Mouse (Mus musculus) hindbrain, embryonic 13.5 days (tissue): ENCODE data around the gene Rbms3. TPM values are rescaled to one million over a fixed set of nuclear protein-coding genes. Genes with fewer than 3 reads are reported as not detected.

ENCODE experiments used
- ATAC-seq: fragments of 200-750 bp; cut with Nextera tagmentation; 2 replicates; pipeline ENCODE4 v1.8.0; 2017; ENCODE audit warnings: moderate TSS enrichment; ENCODE audit not compliant: low FRiP score
- H3K27ac ChIP-seq: fragments of 300-500 bp; sonication (generic); 2 replicates; pipeline ENCODE4 v1.5.1; 2015; ENCODE audit warnings: inconsistent platforms, mild to moderate bottlenecking, moderate library complexity
- H3K27me3 ChIP-seq: fragments of 300-500 bp; sonication (generic); 2 replicates; pipeline ENCODE4 v1.6.1; 2015; ENCODE audit warnings: mild to moderate bottlenecking, inconsistent platforms
- H3K36me3 ChIP-seq: fragments of 300-500 bp; sonication (generic); 2 replicates; pipeline ENCODE4 v1.6.1; 2015; ENCODE audit warnings: mild to moderate bottlenecking, inconsistent platforms
- H3K4me1 ChIP-seq: fragments of 300-500 bp; sonication (generic); replicated peaks from 2 replicates; pipeline ENCODE4 v1.6.1; 2015; ENCODE audit warnings: inconsistent platforms
- H3K4me2 ChIP-seq: fragments of 300-500 bp; sonication (generic); 2 replicates; pipeline ENCODE4 v1.6.1; 2015; ENCODE audit warnings: inconsistent platforms, mild to moderate bottlenecking, moderate library complexity
- H3K4me3 ChIP-seq: fragments of 300-500 bp; sonication (generic); 2 replicates; pipeline ENCODE4 v1.5.1; 2015; ENCODE audit warnings: mild to moderate bottlenecking, inconsistent platforms
- H3K9ac ChIP-seq: fragments of 300-500 bp; sonication (generic); 2 replicates; pipeline ENCODE4 v1.6.1; 2015; ENCODE audit warnings: mild to moderate bottlenecking, inconsistent platforms
- H3K9me3 ChIP-seq: fragments of 300-500 bp; sonication (generic); 2 replicates; pipeline ENCODE4 v1.6.1; 2016; ENCODE audit warnings: inconsistent platforms
- WGBS: fragments of 180-500 bp; shearing (Covaris S2); methylation state at CpG from one replicate; pipeline ENCODE4 v1.1.7; 2015; 5-methylcytosine and 5-hydroxymethylcytosine counted together
- polyA plus RNA-seq: library from polyadenylated mRNA; unstranded; fragments of >200 nt; fragmentation: Nextera tagmentation; extraction: Ambion mirVana; gene quantifications from 2 replicates; pipeline ENCODE4 v1.2.1, GENCODE M21; 2015

Rbms3 gene
- polyA plus RNA-seq, 1 experiment from 2014 or later = 73.7 TPM

DNA sequence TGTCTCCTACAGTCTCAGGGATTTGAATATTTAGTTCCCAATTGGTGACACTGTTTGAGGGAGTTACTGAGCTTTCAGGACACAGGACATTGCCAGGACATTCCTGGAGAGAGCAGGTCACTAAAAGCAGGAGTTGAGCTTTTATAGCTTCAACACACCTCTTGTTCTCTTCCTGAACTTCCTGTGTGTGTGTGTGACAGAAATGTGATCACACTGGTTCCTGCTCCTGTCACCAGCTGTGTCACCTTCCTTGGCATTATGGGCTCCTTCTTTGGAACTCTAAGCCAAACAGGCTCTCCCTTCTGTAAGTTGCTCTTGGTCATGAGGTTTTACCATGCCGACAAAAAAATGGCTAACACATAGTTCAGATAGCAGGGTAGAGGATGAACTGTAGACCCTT, 997.9 kb downstream of the Rbms3 start:
- no peak overlapping the region for H3K4me2 ChIP-seq
- no peak overlapping the region for H3K9ac ChIP-seq
- no peak for ATAC-seq
- no peaks in the 10 kb centered on the region for H3K36me3 ChIP-seq
- H3K4me1 ChIP-seq = no peaks in the 10 kb centered on the region
- H3K9me3 ChIP-seq = no peaks in the 10 kb centered on the region
- H3K27ac ChIP-seq = no peak overlapping the region
- no peaks in the 10 kb centered on the region for H3K27me3 ChIP-seq
- H3K4me3 ChIP-seq = no peak overlapping the region
- 96% methylated on average over 1 of the region's 1 CpGs for WGBS

GRCm38 (mm10) chr9:116630805-116631204, 998.9 kb downstream of the Rbms3 start:
- no peak overlapping the region for H3K27ac ChIP-seq
- no peak overlapping the region for H3K9ac ChIP-seq
- H3K9me3 ChIP-seq = no peaks in the 10 kb centered on the region
- no peak overlapping the region for H3K4me2 ChIP-seq
- no peaks in the 10 kb centered on the region for H3K27me3 ChIP-seq
- no peak overlapping the region for H3K4me3 ChIP-seq
- no peaks in the 10 kb centered on the region for H3K4me1 ChIP-seq
- WGBS = 89% methylated on average over 10 of the region's 10 CpGs
- no peak for ATAC-seq
- H3K36me3 ChIP-seq = no peaks in the 10 kb centered on the region

GRCm38 (mm10) chr9:116620434-116620833, 1009.3 kb downstream of the Rbms3 start:
- H3K4me2 ChIP-seq = no peak overlapping the region
- no peaks in the 10 kb centered on the region for H3K27me3 ChIP-seq
- no peak overlapping the region; the same call in 1 of the 2 replicates for H3K27ac ChIP-seq
- 78% methylated on average over 5 of the region's 5 CpGs for WGBS
- no peak overlapping the region for H3K9ac ChIP-seq
- H3K4me3 ChIP-seq = no peak overlapping the region
- H3K4me1 ChIP-seq = 0 out of 2 replicates have a peak, but pooled peaks cover 5% of the 10 kb centered on the region
- no peaks in the 10 kb centered on the region for H3K36me3 ChIP-seq
- H3K9me3 ChIP-seq = no peaks in the 10 kb centered on the region
- no peak for ATAC-seq

DNA sequence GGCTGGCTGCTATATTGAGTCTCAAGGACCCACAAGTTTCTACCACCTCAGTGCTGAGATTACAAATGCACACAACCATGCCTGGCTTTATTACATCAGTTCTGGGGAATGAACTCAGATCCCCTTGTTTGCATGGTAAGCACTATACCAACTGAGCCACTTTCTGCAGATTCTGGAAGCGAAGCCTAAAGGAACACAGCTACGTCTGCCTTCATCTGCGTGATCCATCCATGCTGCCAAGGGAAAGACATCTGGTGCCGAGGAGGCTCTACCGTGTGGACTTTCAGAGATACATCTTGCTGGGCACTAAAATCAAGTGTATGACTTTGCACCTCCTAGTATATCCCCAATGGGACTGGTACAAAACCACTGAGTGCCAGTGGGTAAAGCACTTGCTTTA, 1010.8 kb downstream of the Rbms3 start:
- WGBS = 96% methylated on average over 5 of the region's 5 CpGs
- Histone ChIP-seq H3K36me3 (no peaks in the 10 kb centered on the region), H3K9ac (no peak overlapping the region), H3K4me2 (no peak overlapping the region), H3K4me1 (0 out of 2 replicates have a peak, but pooled peaks cover 5% of the 10 kb centered on the region), H3K4me3 (no peak overlapping the region), H3K27me3 (no peaks in the 10 kb centered on the region), H3K27ac (no peak overlapping the region), H3K9me3 (no peaks in the 10 kb centered on the region)
- ATAC-seq = no peak

DNA sequence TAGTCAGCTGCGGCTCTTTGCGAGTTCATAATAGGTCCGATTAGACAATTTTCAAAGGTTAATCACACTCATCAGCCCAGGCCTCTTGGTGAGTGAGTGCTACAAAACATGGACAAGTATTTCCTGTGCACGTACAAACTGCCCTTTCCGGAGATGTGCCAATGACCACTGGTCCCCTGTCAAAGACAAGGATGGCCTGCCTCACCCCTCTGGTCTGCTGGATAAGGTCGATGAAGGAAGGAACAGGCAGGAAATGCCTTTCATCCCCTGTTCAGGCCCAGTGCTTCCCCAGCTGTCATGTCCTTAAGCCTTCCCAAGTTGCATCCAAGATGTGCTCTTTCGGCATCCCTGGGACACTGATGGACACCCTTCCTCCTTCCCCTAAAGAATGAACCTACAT, 1016.4 kb downstream of the Rbms3 start:
- no peak for ATAC-seq

GRCm38 (mm10) chr9:116596046-116596445, 1033.7 kb downstream of the Rbms3 start:
- H3K27me3 ChIP-seq = no peaks in the 10 kb centered on the region
- H3K4me1 ChIP-seq = no peaks in the 10 kb centered on the region

More for the DNA sequence above, 1016.4 kb downstream of the Rbms3 start:
- no peaks in the 10 kb centered on the region for H3K27me3 ChIP-seq
- no peaks in the 10 kb centered on the region for H3K9me3 ChIP-seq
- H3K9ac ChIP-seq = no peak overlapping the region
- H3K4me1 ChIP-seq = no peaks in the 10 kb centered on the region
- H3K4me2 ChIP-seq = no peak overlapping the region
- 88% methylated on average over 7 of the region's 7 CpGs for WGBS
- H3K36me3 ChIP-seq = no peaks in the 10 kb centered on the region
- H3K27ac ChIP-seq = no peak overlapping the region
- no peak overlapping the region for H3K4me3 ChIP-seq

GRCm38 (mm10) chr9:116592486-116592885, 1037.2 kb downstream of the Rbms3 start:
- Histone ChIP-seq H3K9me3 (0 out of 2 replicates have a peak, but pooled peaks cover 5% of the 10 kb centered on the region), H3K4me2 (no peak overlapping the region), H3K36me3 (peaks cover 3% of the 10 kb centered on the region; the same call in 1 of the 2 replicates), H3K4me3 (no peak overlapping the region), H3K9ac (no peak overlapping the region), H3K27me3 (no peaks in the 10 kb centered on the region), H3K4me1 (no peaks in the 10 kb centered on the region), H3K27ac (no peak overlapping the region)
- 91% methylated on average over 4 of the region's 4 CpGs for WGBS
- no peak for ATAC-seq

More at GRCm38 (mm10) chr9:116596046-116596445, 1033.7 kb downstream of the Rbms3 start:
- no peak overlapping the region for H3K4me2 ChIP-seq
- no peak overlapping the region for H3K27ac ChIP-seq
- no peak for ATAC-seq
- H3K4me3 ChIP-seq = no peak overlapping the region
- H3K36me3 ChIP-seq = no peaks in the 10 kb centered on the region
- no peak overlapping the region for H3K9ac ChIP-seq
- no peaks in the 10 kb centered on the region for H3K9me3 ChIP-seq
- WGBS = 96% methylated on average over 10 of the region's 10 CpGs

GRCm38 (mm10) chr9:116591071-116591470, 1038.6 kb downstream of the Rbms3 start:
- H3K4me3 ChIP-seq = no peak overlapping the region
- no peak overlapping the region for H3K27ac ChIP-seq
- ATAC-seq = no peak
- H3K36me3 ChIP-seq = peaks cover 3% of the 10 kb centered on the region; the same call in 1 of the 2 replicates
- H3K4me2 ChIP-seq = no peak overlapping the region
- no peaks in the 10 kb centered on the region for H3K4me1 ChIP-seq
- no peak overlapping the region for H3K9ac ChIP-seq
- 90% methylated on average over 9 of the region's 9 CpGs for WGBS
- 0 out of 2 replicates have a peak, but pooled peaks cover 5% of the 10 kb centered on the region for H3K9me3 ChIP-seq
- no peaks in the 10 kb centered on the region for H3K27me3 ChIP-seq

DNA sequence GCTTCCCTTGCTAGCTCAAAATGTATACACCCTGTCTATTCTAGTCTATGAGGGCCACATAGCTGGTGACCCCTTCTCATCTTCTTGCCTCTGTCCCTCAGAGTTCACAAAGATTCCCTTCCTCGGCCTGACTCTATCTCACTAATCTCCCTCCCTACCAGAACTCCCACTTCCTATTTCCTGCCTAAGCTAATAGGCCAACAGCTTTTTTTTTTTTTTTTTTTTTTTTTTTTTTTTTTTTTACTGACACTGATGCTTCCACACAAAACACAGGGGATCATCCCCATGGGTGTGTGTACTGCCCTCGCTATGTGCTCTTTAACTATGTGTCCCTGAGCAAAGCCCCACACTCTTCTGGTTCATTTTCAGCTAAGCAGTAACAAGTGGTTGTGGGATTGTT, 1060.0 kb downstream of the Rbms3 start:
- Histone ChIP-seq H3K9me3 (no peaks in the 10 kb centered on the region), H3K9ac (no peak overlapping the region), H3K4me2 (no peak overlapping the region), H3K4me1 (no peaks in the 10 kb centered on the region), H3K27ac (no peak overlapping the region), H3K4me3 (no peak overlapping the region), H3K36me3 (no peaks in the 10 kb centered on the region), H3K27me3 (no peaks in the 10 kb centered on the region)
- 84% methylated on average over 2 of the region's 2 CpGs for whole genome bisulfite sequencing
- ATAC-seq = no peak

DNA sequence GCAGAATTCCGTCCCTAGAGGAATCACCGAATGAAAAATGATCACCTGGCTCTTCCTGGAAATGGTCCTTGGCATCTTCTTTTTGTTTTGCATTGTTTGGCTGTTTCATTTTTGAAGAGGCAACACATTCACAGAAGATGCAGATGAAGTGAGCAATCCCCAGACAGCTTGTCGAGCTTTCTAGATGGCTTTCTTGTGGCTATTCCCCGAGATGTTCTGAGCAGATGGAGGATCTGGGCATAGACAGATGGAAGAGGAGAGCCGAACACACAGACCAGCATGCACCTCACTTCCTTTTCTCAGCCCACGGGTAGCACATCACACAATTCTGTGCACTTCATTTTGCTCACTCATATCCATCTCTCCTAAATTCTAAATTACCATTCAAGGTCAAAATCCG, 1063.0 kb downstream of the Rbms3 start:
- Histone ChIP-seq H3K36me3 (no peaks in the 10 kb centered on the region), H3K27me3 (no peaks in the 10 kb centered on the region), H3K4me1 (no peaks in the 10 kb centered on the region), H3K9ac (no peak overlapping the region), H3K27ac (no peak overlapping the region), H3K4me3 (no peak overlapping the region), H3K9me3 (no peaks in the 10 kb centered on the region), H3K4me2 (no peak overlapping the region)
- 92% methylated on average over 7 of the region's 7 CpGs for WGBS
- no peak for ATAC-seq

GRCm38 (mm10) chr9:116557781-116558180, 1071.9 kb downstream of the Rbms3 start:
- H3K9me3 ChIP-seq = 0 out of 2 replicates have a peak, but pooled peaks cover 2% of the 10 kb centered on the region
- no peaks in the 10 kb centered on the region for H3K36me3 ChIP-seq
- 96% methylated on average over 5 of the region's 5 CpGs for WGBS
- no peak overlapping the region for H3K9ac ChIP-seq
- H3K4me1 ChIP-seq = peaks cover 7% of the 10 kb centered on the region
- no peak overlapping the region for H3K4me2 ChIP-seq
- H3K4me3 ChIP-seq = no peak overlapping the region
- no peak overlapping the region for H3K27ac ChIP-seq
- no peaks in the 10 kb centered on the region for H3K27me3 ChIP-seq
- no peak for ATAC-seq

GRCm38 (mm10) chr9:116556641-116557040, 1073.1 kb downstream of the Rbms3 start:
- 22% methylated on average over 8 of the region's 8 CpGs for WGBS
- no peaks in the 10 kb centered on the region for H3K36me3 ChIP-seq
- H3K9me3 ChIP-seq = 0 out of 2 replicates have a peak, but pooled peaks cover 2% of the 10 kb centered on the region
- peak; percentile 39; the same call in 1 of the 2 replicates for ATAC-seq
- H3K4me3 ChIP-seq = no peak overlapping the region
- peak overlapping the region; percentile 4; the same call in 1 of the 2 replicates for H3K4me2 ChIP-seq
- H3K4me1 ChIP-seq = peaks cover 7% of the 10 kb centered on the region
- no peak overlapping the region for H3K27ac ChIP-seq
- no peaks in the 10 kb centered on the region for H3K27me3 ChIP-seq
- no peak overlapping the region for H3K9ac ChIP-seq

GRCm38 (mm10) chr9:116553181-116553580, 1076.5 kb downstream of the Rbms3 start:
- Histone ChIP-seq H3K4me1 (peaks cover 7% of the 10 kb centered on the region), H3K9me3 (0 out of 2 replicates have a peak, but pooled peaks cover 2% of the 10 kb centered on the region), H3K9ac (no peak overlapping the region), H3K27ac (no peak overlapping the region), H3K4me3 (no peak overlapping the region), H3K4me2 (no peak overlapping the region), H3K27me3 (no peaks in the 10 kb centered on the region), H3K36me3 (no peaks in the 10 kb centered on the region)
- ATAC-seq = no peak
- WGBS = 93% methylated on average over 3 of the region's 3 CpGs
